Mouse (Mus musculus): ENCODE data around the gene Chd9.
"Not testable (repeated sequence)": the region's sequence is repeated elsewhere in the genome, so short reads cannot be mapped to it uniquely, and the experiment has no call there.

Chd9 gene

GRCm38 (mm10) chr8:90869920-90870777 is 42.0 kb downstream of the Chd9 start:
- DNase-seq (ENCODE audit: low spot score in 2 of 2): no peak

GRCm38 (mm10) chr8:90871375-90872080 is 43.4 kb downstream of the Chd9 start:
- DNase-seq (ENCODE audit: low spot score in 2 of 2): no peak

GRCm38 (mm10) chr8:90873051-90873450 is 44.9 kb downstream of the Chd9 start:
- DNase-seq (ENCODE audit: low spot score in 2 of 2): no peak

- peak; percentile 26 to 35 for DNase-seq (ENCODE audit: low spot score in 2 of 2)
Observed at GRCm38 (mm10) chr8:90876213-90876721, 48.1 kb downstream of the Chd9 start.

- peak; percentile 38 to 40 for DNase-seq (ENCODE audit: low spot score in 2 of 2)
Observed at GRCm38 (mm10) chr8:90876722-90877429, 48.7 kb downstream of the Chd9 start.

- DNase-seq (ENCODE audit: low spot score in 2 of 2): no peak
Observed at GRCm38 (mm10) chr8:90877430-90877975, 49.4 kb downstream of the Chd9 start.

- DNase-seq (ENCODE audit: low spot score in 2 of 2): no peak
Observed at GRCm38 (mm10) chr8:90878551-90878950, 50.4 kb downstream of the Chd9 start.

- DNase-seq (ENCODE audit: low spot score in 2 of 2): no peak
Observed at GRCm38 (mm10) chr8:90880041-90880440, 51.9 kb downstream of the Chd9 start.

- no peak for DNase-seq (ENCODE audit: low spot score in 2 of 2)
Observed at GRCm38 (mm10) chr8:90881181-90881580, 53.0 kb downstream of the Chd9 start.

- DNase-seq (ENCODE audit: low spot score in 2 of 2): no peak
Observed at GRCm38 (mm10) chr8:90882088-90882691, 54.0 kb downstream of the Chd9 start.

- no peak for DNase-seq (ENCODE audit: low spot score in 2 of 2)
Observed at GRCm38 (mm10) chr8:90885671-90886368, 57.7 kb downstream of the Chd9 start.

- DNase-seq (ENCODE audit: low spot score in 2 of 2): not testable (repeated sequence)
Observed at GRCm38 (mm10) chr8:90886369-90886712, 58.2 kb downstream of the Chd9 start.

GRCm38 (mm10) chr8:90887328-90887727 is 59.2 kb downstream of the Chd9 start:
- not testable (repeated sequence) for DNase-seq (ENCODE audit: low spot score in 2 of 2)

GRCm38 (mm10) chr8:90891872-90892578 is 63.9 kb downstream of the Chd9 start:
- no peak for DNase-seq (ENCODE audit: low spot score in 2 of 2)

GRCm38 (mm10) chr8:90892579-90892919 is 64.4 kb downstream of the Chd9 start:
- DNase-seq (ENCODE audit: low spot score in 2 of 2): no peak

- DNase-seq (ENCODE audit: low spot score in 2 of 2): no peak
Observed at GRCm38 (mm10) chr8:90894231-90894914, 66.2 kb downstream of the Chd9 start.

GRCm38 (mm10) chr8:90897343-90897742 is 69.2 kb downstream of the Chd9 start:
- DNase-seq (ENCODE audit: low spot score in 2 of 2): no peak

GRCm38 (mm10) chr8:90898578-90898977 is 70.4 kb downstream of the Chd9 start:
- DNase-seq (ENCODE audit: low spot score in 2 of 2): no peak

GRCm38 (mm10) chr8:90902002-90902401 is 73.8 kb downstream of the Chd9 start:
- no peak for DNase-seq (ENCODE audit: low spot score in 2 of 2)

Data from natural killer cell, adult 2 months (primary cell).